Mouse (Mus musculus): ENCODE results near the gene Krtap19-1. TPM values are rescaled to one million over a fixed set of nuclear protein-coding genes. Genes with fewer than 3 reads are reported as not detected.

Krtap19-1 gene
- polyA plus RNA-seq (2012; rRNA removed) = not detected in 2 replicates

DNA sequence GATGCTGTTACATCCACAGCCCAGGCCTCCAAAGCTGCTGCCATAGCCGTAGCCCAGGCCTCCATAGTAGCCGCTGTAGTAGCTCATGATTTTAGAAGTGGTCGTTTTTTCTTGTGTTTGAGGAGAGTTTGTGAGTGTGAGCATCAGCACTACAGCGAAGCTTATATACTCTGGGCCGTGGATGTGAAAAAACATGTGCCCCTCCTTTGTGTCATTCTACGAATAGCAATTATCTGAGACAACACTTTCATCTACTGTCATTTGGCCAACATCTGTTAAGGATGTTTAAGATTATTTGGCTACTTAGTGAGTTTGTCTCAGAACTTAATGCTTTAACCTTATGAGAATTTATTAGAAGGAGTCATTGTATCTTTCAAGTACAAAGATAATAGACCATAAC is at the start of gene Krtap19-1:
Gene Krtap19-1, minus strand, starts transcription at position 101 of the 400 bp plus-strand sequence.

DNA sequence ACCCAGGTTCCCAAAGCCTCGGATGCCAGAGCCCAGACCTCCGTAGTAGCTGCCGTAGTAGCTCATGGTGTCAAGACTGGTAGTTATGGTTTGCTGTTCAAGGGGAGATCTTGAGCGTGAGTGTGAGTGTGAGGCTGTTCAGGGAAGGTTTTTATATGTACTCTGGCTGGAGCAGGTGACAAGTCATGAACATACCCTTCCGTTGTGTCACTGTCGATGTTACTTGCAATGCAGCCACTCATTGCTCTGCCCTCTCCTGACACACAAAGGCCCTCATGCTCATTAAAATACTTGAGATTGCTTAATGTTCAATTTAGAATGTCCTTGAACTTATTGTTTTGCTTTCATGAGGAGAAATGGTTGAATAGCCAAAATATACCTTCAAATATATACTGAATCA is 27.1 kb upstream of the Krtap19-1 start, which contains the start of gene Krtap19-5:
Gene Krtap19-5, minus strand, starts transcription at position 101 of the 400 bp plus-strand sequence.

DNA sequence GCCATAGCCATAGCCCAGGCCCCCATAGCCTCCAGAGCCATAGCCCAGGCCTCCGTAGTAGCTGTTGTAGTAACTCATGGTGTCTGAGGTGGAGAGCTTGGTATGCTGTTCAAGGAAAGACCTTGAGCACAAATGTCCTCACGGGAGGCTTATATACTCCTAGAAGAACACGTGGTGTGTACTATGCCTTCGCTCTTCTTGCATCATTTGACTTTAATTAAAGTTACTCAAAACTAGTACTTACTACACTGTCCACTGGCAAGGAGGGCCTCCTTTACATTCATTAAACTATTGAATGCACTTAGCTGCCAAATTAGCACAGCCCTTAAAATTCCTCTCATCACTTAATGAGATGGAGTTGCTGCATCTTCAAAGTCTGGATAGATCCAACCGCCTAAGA is 15.8 kb upstream of the Krtap19-1 start, which contains the start of gene Krtap19-4:
Gene Krtap19-4, minus strand, starts transcription at position 101 of the 400 bp plus-strand sequence.

DNA sequence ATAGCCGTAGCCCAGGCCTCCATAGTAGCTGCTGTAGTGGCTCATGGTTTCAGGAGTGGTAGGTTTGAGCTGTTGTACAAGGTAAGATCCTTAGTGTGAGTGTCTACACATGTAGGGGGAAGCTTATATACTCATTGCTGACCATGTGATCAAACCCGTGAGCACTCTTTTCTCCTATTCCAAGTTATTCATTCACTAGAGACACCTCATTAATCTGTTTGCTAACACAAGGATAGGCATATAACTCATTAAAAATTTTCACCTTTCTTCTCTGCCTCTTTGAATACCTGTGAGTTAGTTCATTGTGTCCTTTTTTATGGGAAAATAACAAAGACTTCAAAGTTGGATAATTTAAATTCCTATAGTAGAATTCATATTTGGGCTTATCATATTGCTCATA is 8.7 kb upstream of the Krtap19-1 start, which contains the start of gene Krtap19-3:
Gene Krtap19-3, minus strand, starts transcription at position 101 of the 400 bp plus-strand sequence.

DNA sequence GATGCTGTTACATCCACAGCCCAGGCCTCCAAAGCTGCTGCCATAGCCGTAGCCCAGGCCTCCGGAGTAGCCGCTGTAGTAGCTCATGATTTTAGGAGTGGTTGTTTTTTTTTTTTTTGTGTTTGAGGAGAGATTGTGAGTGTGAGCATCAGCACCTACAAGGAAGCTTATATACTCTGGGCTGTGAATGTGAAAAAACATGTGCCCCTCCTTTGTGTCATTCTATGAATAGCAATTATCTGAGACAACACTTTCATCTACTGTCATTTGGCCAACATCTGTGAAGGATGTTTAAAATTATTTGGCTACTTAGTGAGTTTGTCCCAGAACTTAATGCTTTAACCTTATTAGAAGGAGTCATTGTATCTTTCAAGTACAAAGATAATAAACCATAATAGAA is 5.0 kb upstream of the Krtap19-1 start, which contains the start of gene Krtap19-2:
Gene Krtap19-2, minus strand, starts transcription at position 101 of the 400 bp plus-strand sequence.

DNA sequence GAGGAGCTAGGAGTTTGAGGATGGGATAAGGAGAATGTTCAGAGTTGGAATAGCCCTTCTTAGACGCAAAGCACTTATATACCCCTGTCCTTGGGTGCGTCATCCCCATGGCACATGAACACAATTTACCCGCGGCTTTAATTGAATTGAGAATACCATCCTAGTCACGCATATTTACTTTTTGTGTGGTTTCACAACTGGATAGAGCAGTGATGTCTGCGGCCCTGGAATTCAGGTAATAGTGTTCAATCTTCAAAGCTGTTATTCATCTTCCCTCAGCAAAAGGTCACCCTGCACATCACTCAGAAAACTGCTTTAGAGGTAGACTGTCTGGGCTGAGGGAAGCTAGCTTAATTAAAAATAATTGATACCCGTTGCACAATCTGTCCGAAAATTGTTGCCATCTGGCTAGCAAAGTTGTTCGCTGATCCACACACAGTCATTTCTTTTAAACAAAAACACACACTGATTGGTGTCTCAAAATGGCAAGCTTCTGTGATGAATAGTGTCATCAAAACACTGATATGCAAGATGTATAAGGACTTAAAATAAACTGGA is 43.0 kb downstream of the Krtap19-1 start, which contains the start of gene Krtap14:
Gene Krtap14, minus strand, starts transcription at position 51 of the 558 bp plus-strand sequence.

DNA sequence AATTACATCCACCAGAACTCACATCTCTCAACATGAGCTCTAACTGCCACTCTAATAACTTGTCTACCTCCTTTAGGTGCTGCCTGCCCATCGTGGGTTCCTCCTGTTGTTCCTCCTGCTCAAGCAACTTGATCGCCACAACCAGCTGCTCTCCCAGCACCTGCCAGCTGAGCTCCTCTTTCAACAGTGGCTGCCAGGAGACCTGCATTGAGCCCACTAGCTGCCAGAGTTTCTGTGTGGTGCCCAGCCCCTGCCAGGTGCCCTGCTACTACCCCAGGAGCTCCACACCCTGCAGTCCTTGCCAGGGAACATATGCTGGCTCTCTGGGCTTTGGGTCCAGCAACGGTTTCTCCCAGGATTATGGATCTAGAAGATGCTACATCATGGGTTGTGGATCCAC is 49.1 kb downstream of the Krtap19-1 start, which contains the start of gene Krtap15:
Gene Krtap15, plus strand, starts transcription at position 150 of the 400 bp plus-strand sequence.

Other genes starting within 250 kb of the Krtap19-1 start
- gene 2310079G19Rik, start 241.7 kb downstream of the Krtap19-1 start, polyA plus RNA-seq (2012; rRNA removed) = not detected in 2 replicates
- not detected in 2 replicates for gene Krtap26-1, start 221.6 kb downstream of the Krtap19-1 start, polyA plus RNA-seq (2012; rRNA removed)
- gene Krtap27-1, start 197.7 kb downstream of the Krtap19-1 start, polyA plus RNA-seq (2012; rRNA removed) = not detected in 2 replicates
- gene 2310061N02Rik, start 161.4 kb downstream of the Krtap19-1 start, polyA plus RNA-seq (2012; rRNA removed) = not detected in 2 replicates
- gene Krtap13-1, start 140.5 kb downstream of the Krtap19-1 start, polyA plus RNA-seq (2012; rRNA removed) = not detected in 2 replicates
- not detected in 2 replicates for gene Krtap13, start 117.8 kb downstream of the Krtap19-1 start, polyA plus RNA-seq (2012; rRNA removed)
- gene 2310034C09Rik, start 110.6 kb downstream of the Krtap19-1 start, polyA plus RNA-seq (2012; rRNA removed) = not detected in 2 replicates
- not detected in 2 replicates for gene 2310057N15Rik, start 95.2 kb downstream of the Krtap19-1 start, polyA plus RNA-seq (2012; rRNA removed)
- not detected in 2 replicates for gene Gm5965, start 91.5 kb downstream of the Krtap19-1 start, polyA plus RNA-seq (2012; rRNA removed)
- gene Gm20741, start 57.2 kb downstream of the Krtap19-1 start, polyA plus RNA-seq (2012; rRNA removed) = not detected in 2 replicates
- not detected in 2 replicates for gene Krtap15, start 49.2 kb downstream of the Krtap19-1 start, polyA plus RNA-seq (2012; rRNA removed)
- not detected in 2 replicates for gene Krtap14, start 43.3 kb downstream of the Krtap19-1 start, polyA plus RNA-seq (2012; rRNA removed)
- gene Krtap19-2, start 4.9 kb upstream of the Krtap19-1 start, polyA plus RNA-seq (2012; rRNA removed) = not detected in 2 replicates
- gene Krtap19-3, start 8.6 kb upstream of the Krtap19-1 start, polyA plus RNA-seq (2012; rRNA removed) = not detected in 2 replicates
- gene Krtap19-4, start 15.7 kb upstream of the Krtap19-1 start, polyA plus RNA-seq (2012; rRNA removed) = not detected in 2 replicates
- not detected in 2 replicates for gene Krtap19-5, start 27.0 kb upstream of the Krtap19-1 start, polyA plus RNA-seq (2012; rRNA removed)
- gene Krtap19-9b, start 62.9 kb upstream of the Krtap19-1 start, polyA plus RNA-seq (2012; rRNA removed) = not detected in 2 replicates
- not detected in 2 replicates for gene Krtap16-3, start 93.5 kb upstream of the Krtap19-1 start, polyA plus RNA-seq (2012; rRNA removed)
- gene Krtap22-2, start 141.3 kb upstream of the Krtap19-1 start, polyA plus RNA-seq (2012; rRNA removed) = not detected in 2 replicates
- not detected in 2 replicates for gene Gm10229, start 145.9 kb upstream of the Krtap19-1 start, polyA plus RNA-seq (2012; rRNA removed)
- gene Krtap6-1, start 162.3 kb upstream of the Krtap19-1 start, polyA plus RNA-seq (2012; rRNA removed) = not detected in 2 replicates
- not detected in 2 replicates for gene Gm10228, start 172.1 kb upstream of the Krtap19-1 start, polyA plus RNA-seq (2012; rRNA removed)
- gene Krtap6-5, start 178.5 kb upstream of the Krtap19-1 start, polyA plus RNA-seq (2012; rRNA removed) = not detected in 2 replicates
- not detected in 2 replicates for gene 1110025L11Rik, start 194.6 kb upstream of the Krtap19-1 start, polyA plus RNA-seq (2012; rRNA removed)
- not detected in 2 replicates for gene Krtap6-3, start 214.6 kb upstream of the Krtap19-1 start, polyA plus RNA-seq (2012; rRNA removed)

Data from stomach, adult 2 months (tissue).